In genomic region chr10:25499323-25500071, GRCm38 (mm10) we compare ENCODE assay signal across 21 mouse cellular contexts. TPM values are rescaled to one million over a fixed set of nuclear protein-coding genes. Genes with fewer than 3 reads are reported as not detected.
DNase-seq lines count a peak whose midpoint lies in the region; ATAC-seq and TF ChIP-seq lines count a peak whose summit lies in the region.
"Had no signal": no experiment of that assay in that cellular context is flagged by ENCODE, and none has a peak within 500 bp of the region (broad histone marks: within the 10 kb centered on the region; RNA-seq: fewer than 3 reads in every experiment).

No protein-coding gene starts in this region.

- peak; percentile 17 for DNase-seq in forebrain, postnatal 0 days
- DNase-seq in forebrain, embryonic 11.5 days (ENCODE audit: low spot score), result no peak
- DNase-seq in left cerebral cortex, adult 2 months (ENCODE audit: extremely low spot score in 1 of 2, low spot score in 2 of 2), result no peak
- no peak for DNase-seq in left cerebral cortex, postnatal 4 days
- DNase-seq in CH12.LX (ENCODE audit: extremely low read depth), result no peak
- peak; percentile 22 for DNase-seq in embryo, embryonic 10.5 days (ENCODE audit: low spot score)
- DNase-seq in right cerebral cortex, adult 2 months (ENCODE audit: low spot score in 2 of 2), result no peak
- no peak for DNase-seq in cerebellum, adult 2 months
- DNase-seq: adrenal gland, postnatal 10 days; B cell, adult 2 months; kidney, postnatal 14 days; thymus, adult 18-20 months had no signal

- no peak for TF ChIP-seq EP300 in CH12.LX (IDR thresholded peaks at IDR 0.05; ENCODE audit: low read length)

- no peaks in the 10 kb centered on the region for H3K27me3 ChIP-seq in forebrain, postnatal 0 days (ENCODE audit: insufficient read depth, low read length)
- H3K27me3 ChIP-seq in forebrain, embryonic 11.5 days (ENCODE audit: control insufficient read depth, insufficient read depth, low read length), result no peaks in the 10 kb centered on the region
- no peaks in the 10 kb centered on the region for H3K27me3 ChIP-seq in CH12.LX (replicated peaks)
- H3K27me3 ChIP-seq in cerebellum, adult 2 months (ENCODE audit: control insufficient read depth, insufficient read depth, low read length), result no peaks in the 10 kb centered on the region
- H3K27me3 ChIP-seq: embryonic facial prominence, embryonic 12.5 days; Patski had no signal

- H3K9ac ChIP-seq in forebrain, postnatal 0 days, result no peak overlapping the region
- no peak overlapping the region for H3K9ac ChIP-seq in forebrain, embryonic 11.5 days (ENCODE audit: low read length)
- no peak overlapping the region for H3K9ac ChIP-seq in CH12.LX (ENCODE audit: insufficient read depth, low read depth)
- H3K9ac ChIP-seq: embryonic facial prominence, embryonic 12.5 days; liver, embryonic 14.5 days had no signal

- intact Hi-C loops in left cerebral cortex, adult 2 months (cut with DNase I), result loop anchor here (2.0 to 5.0 kb wide), 2 partner anchors 639 to 848 kb away; no protein-coding TSS in a partner anchor
- intact Hi-C loops in left cerebral cortex, postnatal 4 days (cut with DNase I), result no loop called here

- H3K4me1 ChIP-seq in forebrain, postnatal 0 days (ENCODE audit: insufficient read depth), result no peaks in the 10 kb centered on the region
- no peaks in the 10 kb centered on the region for H3K4me1 ChIP-seq in forebrain, embryonic 11.5 days (replicated peaks; ENCODE audit: control insufficient read depth, insufficient read depth, low read length)
- peaks cover 0 to 5% of the 10 kb centered on the region in 2 experiments; a peak in 1 of 4 replicates for H3K4me1 ChIP-seq in CH12.LX (ENCODE audit: control insufficient read depth in 1 of 2, insufficient read depth in 2 of 2)
- H3K4me1 ChIP-seq in cerebellum, adult 2 months (ENCODE audit: control insufficient read depth, insufficient read depth, low read length), result no peaks in the 10 kb centered on the region
- H3K4me1 ChIP-seq: embryonic facial prominence, embryonic 12.5 days had no signal

- peak; percentile 51 for TF ChIP-seq CTCF in forebrain, postnatal 0 days (IDR thresholded peaks at IDR 0.05; ENCODE audit: low read depth)
- peak; percentile 50 for TF ChIP-seq CTCF in left cerebral cortex, adult 2 months (IDR thresholded peaks at IDR 0.05)
- TF ChIP-seq CTCF in CH12.LX (conservative IDR thresholded peaks at IDR 0.05 in 1 of 2, IDR thresholded peaks at IDR 0.05 in 1 of 2; ENCODE audit: low read depth in 2 of 2, low read length in 2 of 2), result peak in 1 of 2 experiments; percentile 2; a peak in 1 of 4 replicates
- no peak for TF ChIP-seq CTCF in cerebellum, adult 2 months (IDR thresholded peaks at IDR 0.05; ENCODE audit: borderline replicate concordance, insufficient read depth, low read depth, low read length)

- 55% methylated on average over 10 of the region's 10 CpGs for WGBS in forebrain, postnatal 0 days
- 59% methylated on average over 10 of the region's 10 CpGs for WGBS in forebrain, embryonic 11.5 days
- WGBS in cerebellum, adult 2 months, result 63% methylated on average over 10 of the region's 10 CpGs

- no peaks in the 10 kb centered on the region; the same call in 1 of the 2 replicates for H3K79me2 ChIP-seq in CH12.LX (replicated peaks; ENCODE audit: control insufficient read depth, extremely low read depth, insufficient read depth, poor library complexity, severe bottlenecking)

- no peak for TF ChIP-seq RAD21 in CH12.LX (IDR thresholded peaks at IDR 0.05; ENCODE audit: low read depth, low read length)

- in situ Hi-C loops in CH12.LX (cut with MboI; ENCODE audit: low pct_ligation_motif_present, low pct_unique_long_range_greater_than_20kb, low sequenced_read_pairs), result no loop called here

- no peak for ATAC-seq in forebrain, postnatal 0 days
- no peak for ATAC-seq in forebrain, embryonic 11.5 days (replicated peaks; ENCODE audit: low FRiP score)
- ATAC-seq: forebrain, embryonic 14.5 days; Patski had no signal

- no peak overlapping the region for H3K27ac ChIP-seq in forebrain, postnatal 0 days (ENCODE audit: low read depth, low read length)
- no peak overlapping the region for H3K27ac ChIP-seq in forebrain, embryonic 11.5 days (ENCODE audit: low read depth, low read length)
- H3K27ac ChIP-seq in left cerebral cortex, adult 2 months, result no peak overlapping the region
- no peak overlapping the region for H3K27ac ChIP-seq in CH12.LX (ENCODE audit: insufficient read depth, low read depth)
- H3K27ac ChIP-seq in cerebellum, adult 2 months (ENCODE audit: insufficient read depth, low read length), result no peak overlapping the region
- H3K27ac ChIP-seq: embryonic facial prominence, embryonic 12.5 days; liver, embryonic 14.5 days had no signal

- no peak overlapping the region for H3K4me2 ChIP-seq in forebrain, postnatal 0 days (ENCODE audit: low read depth)
- no peak overlapping the region for H3K4me2 ChIP-seq in forebrain, embryonic 11.5 days (ENCODE audit: low read depth, low read length, severe bottlenecking)
- H3K4me2 ChIP-seq in CH12.LX (ENCODE audit: insufficient read depth, low read depth, poor library complexity, severe bottlenecking), result no peak overlapping the region
- H3K4me2 ChIP-seq: embryonic facial prominence, embryonic 12.5 days had no signal

- no peaks in the 10 kb centered on the region for H3K36me3 ChIP-seq in forebrain, postnatal 0 days (ENCODE audit: insufficient read depth)
- no peaks in the 10 kb centered on the region for H3K36me3 ChIP-seq in forebrain, embryonic 11.5 days (ENCODE audit: control insufficient read depth, insufficient read depth, low read length)
- peaks cover 11 to 71% of the 10 kb centered on the region in 2 experiments for H3K36me3 ChIP-seq in CH12.LX (replicated peaks in 1 of 2; ENCODE audit: control insufficient read depth in 1 of 2, insufficient read depth in 1 of 2, low read length in 1 of 2)

- no peak for TF ChIP-seq POLR2A in CH12.LX (IDR thresholded peaks at IDR 0.05; ENCODE audit: low read depth, low read length)
- no peak for TF ChIP-seq POLR2A in cerebellum, adult 2 months (IDR thresholded peaks at IDR 0.05; ENCODE audit: borderline replicate concordance, insufficient read depth, low read length)

- dilution Hi-C loops in CH12.LX (cut with MboI; ENCODE audit: extremely low pct_ligation_motif_present, extremely low pct_unique_long_range_greater_than_20kb, low sequenced_read_pairs), result no loop called here

- H3K4me3 ChIP-seq in forebrain, postnatal 0 days (ENCODE audit: low read depth, low read length), result no peak overlapping the region
- no peak overlapping the region for H3K4me3 ChIP-seq in forebrain, embryonic 11.5 days (ENCODE audit: low read depth, low read length)
- no peak overlapping the region for H3K4me3 ChIP-seq in left cerebral cortex, adult 2 months
- no peak overlapping the region for H3K4me3 ChIP-seq in CH12.LX (replicated peaks in 1 of 3; ENCODE audit: low read depth in 2 of 3, low read length in 2 of 3, poor library complexity in 1 of 3)
- no peak overlapping the region for H3K4me3 ChIP-seq in cerebellum, adult 2 months (replicated peaks; ENCODE audit: insufficient read depth, low read depth, low read length)
- H3K4me3 ChIP-seq: embryonic facial prominence, embryonic 12.5 days; myocyte had no signal

- no peaks in the 10 kb centered on the region for H3K9me3 ChIP-seq in forebrain, postnatal 0 days (ENCODE audit: low read length)
- H3K9me3 ChIP-seq in forebrain, embryonic 11.5 days (ENCODE audit: control insufficient read depth, low read length), result no peaks in the 10 kb centered on the region
- no peaks in the 10 kb centered on the region for H3K9me3 ChIP-seq in CH12.LX (replicated peaks; ENCODE audit: low read length)
- H3K9me3 ChIP-seq: embryonic facial prominence, embryonic 12.5 days had no signal

TF ChIP-seq in CH12.LX, 34 proteins besides CTCF, POLR2A, EP300 and RAD21:
- TF ChIP-seq MAX (IDR thresholded peaks at IDR 0.05; ENCODE audit: low read length) (no peak), SMC3 (IDR thresholded peaks at IDR 0.05; ENCODE audit: low read depth, low read length) (0 out of 2 replicates have a peak, but pooled peaks have one; percentile 5)

RNA-seq across cellular contexts. Expression of gene Smlr1, which starts 36.6 kb away (rescaled TPM):
- total RNA-seq in forebrain, postnatal 0 days (2014; rRNA removed), result not detected in 2 replicates
- not detected in 2 replicates for polyA plus RNA-seq in forebrain, postnatal 0 days (2015; fragmentation: Nextera tagmentation; extraction: Ambion mirVana)
- not detected in 2 replicates for polyA plus RNA-seq in forebrain, embryonic 11.5 days (2014; fragmentation: Nextera tagmentation; extraction: Ambion mirVana)
- not detected for total RNA-seq in left cerebral cortex, adult 2 months (2021)
- not detected for total RNA-seq in left cerebral cortex, postnatal 4 days (2021)
- total RNA-seq in CH12.LX (2012; rRNA removed), result not detected in 2 replicates
- total RNA-seq in CH12.LX (2014; rRNA removed), result not detected in 2 replicates
- not detected in 2 replicates for polyA plus RNA-seq in CH12.LX (2012; ENCODE audit: insufficient read length, low read depth)
- 0.19 TPM in 1 of 2 replicates, not detected in the other for polyA plus RNA-seq in cerebellum, adult 2 months (2012; rRNA removed)
- total RNA-seq: gastrocnemius, postnatal 4 days; heart, postnatal 10 days; left cerebral cortex, adult 18-20 months; megakaryocyte, adult 5-6 weeks had no signal
- polyA plus RNA-seq: embryonic facial prominence, embryonic 12.5 days; forebrain, embryonic 14.5 days; Patski had no signal

Comparison
In these comparisons a context has a peak if more than half of its experiments do, and no peak if none do; other contexts are left out.
1. DNase-seq: peak in forebrain, postnatal 0 days (single experiment) and embryo, embryonic 10.5 days (single experiment); none in forebrain, embryonic 11.5 days (single experiment), left cerebral cortex, adult 2 months (0 of 2), left cerebral cortex, postnatal 4 days (single experiment), CH12.LX (single experiment), right cerebral cortex, adult 2 months (0 of 2) and cerebellum, adult 2 months (0 of 2).